Mouse (Mus musculus) heart, postnatal 0 days (tissue): Measurements from ENCODE around the gene Dclre1a.

Experiments
- CTCF ChIP-seq: IDR thresholded peaks from 2 replicates; pipeline ENCODE4 v1.5.1; 2016; ENCODE audit warnings: antibody characterized with exemption, control low read depth, low read depth
- EP300 ChIP-seq: IDR thresholded peaks from 2 replicates; pipeline ENCODE4 v1.6.1; 2016; ENCODE audit warnings: antibody characterized with exemption, low read depth

DNA sequence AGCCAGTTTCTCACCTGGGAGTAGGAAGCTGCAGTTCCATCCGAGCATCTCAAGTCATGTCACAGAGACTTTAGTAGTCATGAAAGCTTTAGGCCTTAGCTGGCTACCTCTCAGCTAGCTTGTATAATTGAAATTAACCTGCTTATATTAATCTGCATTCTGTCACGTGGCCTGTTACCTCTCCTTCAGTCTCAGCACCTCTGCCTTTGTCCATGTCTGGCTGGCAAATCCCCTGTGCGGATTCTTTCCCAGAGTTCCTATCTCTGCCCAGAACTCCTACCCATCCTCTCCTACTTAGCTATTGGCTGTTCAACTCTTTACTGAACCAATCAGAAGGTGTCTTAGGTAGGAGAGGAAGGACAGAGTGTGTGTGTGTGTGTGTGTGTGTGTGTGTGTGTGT, 36.3 kb upstream of the Dclre1a start:
- no peak for TF ChIP-seq CTCF
- no peak for TF ChIP-seq EP300
